Mouse (Mus musculus) kidney, postnatal 4 days (tissue): ENCODE results near the gene Ryr2.
A peak's percentile ranks its signal among the peaks of the same experiment; 100 is the strongest.

Source experiments
- DNase-seq, 2 experiments: peaks; one replicate each; pipeline ENCODE4 v3.0.0; 2021; ENCODE audit warnings: mixed read lengths in 2 of 2

Ryr2 gene

GRCm38 (mm10) chr13:11933334-11933733, 173.4 kb downstream of the Ryr2 start:
- DNase-seq = no peak

GRCm38 (mm10) chr13:11928709-11929108, 178.0 kb downstream of the Ryr2 start:
- no peak for DNase-seq

GRCm38 (mm10) chr13:11927727-11928126, 179.0 kb downstream of the Ryr2 start:
- DNase-seq = no peak

- no peak for DNase-seq
These were observed 179.8 kb downstream of the Ryr2 start for GRCm38 (mm10) chr13:11926720-11927500.

GRCm38 (mm10) chr13:11926215-11926614, 180.5 kb downstream of the Ryr2 start:
- DNase-seq = no peak

- DNase-seq = no peak
These were observed 182.0 kb downstream of the Ryr2 start for GRCm38 (mm10) chr13:11924732-11925131.

GRCm38 (mm10) chr13:11920495-11920894, 186.2 kb downstream of the Ryr2 start:
- no peak for DNase-seq

- no peak for DNase-seq
These were observed 187.3 kb downstream of the Ryr2 start for GRCm38 (mm10) chr13:11919448-11919847.

GRCm38 (mm10) chr13:11915619-11916018, 191.1 kb downstream of the Ryr2 start:
- no peak for DNase-seq

- no peak for DNase-seq
These were observed 192.1 kb downstream of the Ryr2 start for GRCm38 (mm10) chr13:11914682-11915081.

- DNase-seq = no peak
These were observed 194.5 kb downstream of the Ryr2 start for GRCm38 (mm10) chr13:11912208-11912607.

- no peak for DNase-seq
These were observed 198.6 kb downstream of the Ryr2 start for GRCm38 (mm10) chr13:11908123-11908522.

- DNase-seq = no peak
These were observed 201.6 kb downstream of the Ryr2 start for GRCm38 (mm10) chr13:11905126-11905525.

- peak in 1 of 2 experiments; percentile 14 for DNase-seq
These were observed 203.5 kb downstream of the Ryr2 start for GRCm38 (mm10) chr13:11903272-11903671.

GRCm38 (mm10) chr13:11902856-11903255, 203.9 kb downstream of the Ryr2 start:
- DNase-seq = peak in 1 of 2 experiments; percentile 3

- DNase-seq = no peak
These were observed 206.1 kb downstream of the Ryr2 start for GRCm38 (mm10) chr13:11900631-11901030.

- DNase-seq = no peak
These were observed 211.1 kb downstream of the Ryr2 start for GRCm38 (mm10) chr13:11895631-11896030.

- DNase-seq = no peak
These were observed 215.0 kb downstream of the Ryr2 start for GRCm38 (mm10) chr13:11891739-11892138.

- DNase-seq = no peak
These were observed 215.6 kb downstream of the Ryr2 start for GRCm38 (mm10) chr13:11891115-11891514.

- no peak for DNase-seq
These were observed 222.6 kb downstream of the Ryr2 start for GRCm38 (mm10) chr13:11884175-11884574.

- no peak for DNase-seq
These were observed 224.4 kb downstream of the Ryr2 start for GRCm38 (mm10) chr13:11882359-11882758.

GRCm38 (mm10) chr13:11880503-11881227, 226.1 kb downstream of the Ryr2 start:
- DNase-seq = no peak

- DNase-seq = no peak
These were observed 227.7 kb downstream of the Ryr2 start for GRCm38 (mm10) chr13:11879037-11879436.

GRCm38 (mm10) chr13:11874852-11875251, 231.9 kb downstream of the Ryr2 start:
- DNase-seq = no peak
